Mouse (Mus musculus): Measurements from ENCODE around the gene Rps6kc1.
A peak's percentile ranks its signal among the peaks of the same experiment; 100 is the strongest.
"Not testable (repeated sequence)": the region's sequence is repeated elsewhere in the genome, so short reads cannot be mapped to it uniquely, and the experiment has no call there.

Gene Rps6kc1

DNA sequence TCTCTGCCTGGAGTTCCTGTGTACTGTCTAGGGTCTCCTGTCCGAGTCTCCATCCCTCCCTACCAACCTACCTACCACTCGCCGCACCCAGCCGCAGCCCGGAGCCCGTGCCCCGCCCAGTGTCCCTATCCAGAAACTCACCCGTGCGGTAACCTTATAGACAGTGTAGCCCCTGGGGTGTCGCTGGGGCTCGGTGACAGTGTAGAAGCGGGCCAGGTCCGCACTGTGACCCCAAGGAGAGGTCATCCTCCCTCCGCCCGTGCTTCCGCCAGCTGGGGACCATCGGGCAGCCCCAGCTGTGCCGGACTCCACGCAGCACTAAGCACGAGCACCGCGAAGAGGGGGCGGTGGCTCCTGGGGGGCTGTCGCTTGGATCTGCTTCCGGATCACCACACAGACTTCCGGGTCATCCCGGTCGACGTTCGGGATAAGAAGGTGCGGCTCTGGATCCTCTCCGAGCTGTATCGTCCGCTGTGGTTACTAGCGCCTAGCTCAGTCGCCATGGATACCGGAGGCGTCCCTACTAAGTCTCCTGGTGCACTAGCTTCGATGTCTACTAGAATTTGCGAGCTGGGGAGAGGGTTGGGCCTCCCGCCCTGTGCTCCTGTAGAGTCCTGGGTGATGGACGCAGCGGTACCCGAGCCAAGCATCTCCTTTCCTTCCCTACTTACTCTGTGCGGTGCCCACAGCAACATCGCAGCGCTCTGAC, at the start of gene Rps6kc1:
Gene Rps6kc1, minus strand, starts transcription at position 356 of the 709 bp plus-strand sequence.
- peak; percentile 46 to 59 for DNase-seq

DNA sequence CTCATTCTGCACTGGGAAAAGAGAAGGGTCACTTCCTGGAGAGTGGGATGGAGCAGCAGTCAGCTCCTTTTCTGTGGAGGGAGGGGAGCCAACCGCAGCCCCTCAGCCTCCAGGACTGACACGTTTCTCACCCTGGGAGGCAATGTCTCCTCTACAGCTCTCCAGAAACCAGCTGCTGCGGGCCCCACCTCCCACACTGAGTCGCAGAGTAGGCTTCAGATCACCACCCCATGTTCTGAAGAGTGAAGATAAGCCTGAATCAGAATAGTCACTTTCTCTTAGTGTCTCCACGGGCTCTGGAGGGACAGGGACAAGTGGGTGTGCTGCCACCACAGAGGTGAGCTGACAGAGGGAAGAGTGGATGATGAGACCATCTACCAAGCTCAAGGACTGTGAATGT, 47.3 kb upstream of the Rps6kc1 start:
- no peak for DNase-seq

DNA sequence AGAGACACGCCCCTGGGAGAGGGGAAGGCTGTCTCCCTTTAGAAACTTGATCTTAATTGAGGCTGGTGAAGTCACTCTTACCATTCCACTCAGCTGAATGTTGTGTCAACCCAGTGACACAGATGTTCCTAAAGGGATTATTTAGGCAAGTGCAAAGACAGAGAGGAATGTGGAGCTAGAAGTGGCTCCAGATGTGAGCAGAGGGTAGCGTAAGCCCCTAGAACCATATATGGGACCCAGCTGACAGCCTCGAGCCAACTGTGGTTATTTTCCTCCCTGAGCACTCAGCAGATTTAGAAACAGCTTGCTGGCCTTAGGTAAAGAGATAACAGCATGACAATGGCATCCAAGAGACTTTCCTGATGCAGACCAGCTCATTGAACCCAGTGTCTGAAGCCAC, 41.4 kb upstream of the Rps6kc1 start:
- no peak for DNase-seq

DNA sequence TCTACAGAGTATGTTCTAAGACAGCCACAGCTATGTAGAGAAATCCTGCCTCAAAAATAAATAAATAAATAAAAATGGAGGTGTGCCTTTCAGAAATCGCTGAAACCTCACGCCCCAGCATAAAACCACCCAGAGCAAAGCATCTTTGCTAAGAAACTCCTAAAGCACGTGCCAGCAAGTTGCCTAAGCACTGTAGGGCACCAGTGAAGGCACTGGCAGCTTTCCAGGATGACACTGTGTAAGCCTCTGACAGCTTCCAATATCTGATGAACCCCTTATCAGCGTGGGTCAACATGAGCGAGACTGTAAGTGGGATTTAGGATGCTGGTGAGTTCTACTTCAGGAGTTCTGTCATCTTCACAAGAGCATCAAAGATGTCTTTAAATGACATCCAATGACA, 39.4 kb upstream of the Rps6kc1 start:
- DNase-seq, result no peak

DNA sequence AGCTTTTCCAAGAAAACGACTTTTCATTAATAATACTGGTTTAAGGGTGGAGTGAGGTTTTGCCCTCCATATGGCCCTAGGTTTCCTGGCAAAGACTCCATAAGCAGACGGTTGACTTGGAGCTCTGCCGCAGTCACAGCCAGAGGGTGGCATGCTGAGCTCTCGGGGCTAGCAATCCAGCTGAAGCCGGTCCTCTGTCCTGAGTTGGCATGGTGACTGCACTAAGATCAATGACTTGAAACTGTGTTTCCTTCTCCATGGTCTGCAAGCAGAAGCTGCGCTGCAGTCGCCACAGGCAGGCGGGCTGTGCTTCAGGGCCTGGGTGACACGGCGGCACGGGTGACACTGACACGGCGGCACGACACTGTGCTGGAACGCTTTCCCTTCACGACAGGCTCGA, 37.3 kb upstream of the Rps6kc1 start:
- no peak for DNase-seq

DNA sequence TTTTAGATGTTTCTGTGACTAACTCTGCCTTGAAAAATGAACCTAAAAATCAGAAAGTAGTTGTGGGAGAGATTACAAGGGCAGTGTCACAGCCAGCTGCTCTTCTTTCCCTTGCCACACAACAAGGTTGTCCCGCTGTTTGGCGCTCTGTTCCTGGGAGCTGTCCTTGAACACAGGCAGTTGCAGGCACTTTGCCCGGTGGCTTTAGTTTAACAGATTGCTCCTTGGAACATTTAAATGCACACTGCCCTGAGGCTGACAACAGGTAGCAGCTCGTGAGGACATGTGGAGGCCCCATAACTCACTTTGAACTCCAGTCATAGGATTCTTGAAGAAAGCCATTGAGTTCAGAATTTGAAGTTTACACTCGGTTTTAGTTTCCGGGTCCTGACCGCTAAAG, 36.9 kb upstream of the Rps6kc1 start:
- no peak for DNase-seq

DNA sequence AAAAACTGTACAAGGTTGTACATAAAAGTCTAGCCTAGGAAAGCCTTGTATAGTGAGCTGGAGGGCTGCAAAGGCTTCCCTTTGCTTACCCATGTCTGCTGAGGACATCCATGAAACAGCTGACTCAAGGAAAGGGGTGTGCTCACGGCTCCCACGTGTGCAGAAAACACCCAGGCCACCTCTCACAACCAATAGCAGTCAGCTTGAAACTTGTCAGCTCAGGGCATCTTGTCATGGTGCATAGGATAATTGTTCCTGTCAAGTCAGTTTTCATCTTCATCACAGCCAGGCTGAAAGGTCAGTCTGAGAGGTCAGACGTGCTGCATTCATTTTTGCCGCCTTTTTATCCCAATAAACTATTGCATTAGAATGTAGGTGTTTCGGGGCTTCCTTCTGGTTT, 36.4 kb upstream of the Rps6kc1 start:
- DNase-seq, result no peak

DNA sequence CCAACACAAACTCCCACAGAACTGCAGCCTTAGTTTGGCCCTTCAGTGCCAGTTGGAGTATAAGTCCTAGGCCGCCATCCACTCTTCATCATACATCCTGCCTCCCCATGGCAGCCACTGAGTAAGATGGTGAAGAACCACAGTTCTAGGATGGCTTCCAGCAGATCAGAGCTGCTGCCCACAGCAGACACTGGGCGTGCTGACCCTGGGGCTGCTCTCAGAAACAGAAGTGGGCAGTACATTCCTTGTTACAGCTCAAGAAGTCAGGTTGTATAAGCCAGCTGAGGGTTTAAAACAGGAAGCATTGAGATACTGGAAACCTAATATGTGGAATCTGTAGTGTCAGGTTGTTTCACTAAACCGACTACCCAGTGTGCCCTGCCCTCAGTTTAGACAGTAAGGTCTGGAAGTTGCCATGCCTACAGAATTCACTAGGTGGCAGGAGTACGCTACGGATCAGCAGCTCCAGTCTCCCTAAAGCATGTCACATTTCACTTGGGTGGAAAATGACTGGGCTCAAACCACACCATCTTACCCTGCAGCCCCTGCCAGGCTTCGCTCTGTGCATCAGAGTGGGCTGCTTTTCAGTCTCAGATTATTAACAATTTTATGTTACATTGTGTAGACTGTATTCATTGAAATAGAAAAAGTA, 32.7 kb upstream of the Rps6kc1 start:
- peak; percentile 66 to 67 for DNase-seq

DNA sequence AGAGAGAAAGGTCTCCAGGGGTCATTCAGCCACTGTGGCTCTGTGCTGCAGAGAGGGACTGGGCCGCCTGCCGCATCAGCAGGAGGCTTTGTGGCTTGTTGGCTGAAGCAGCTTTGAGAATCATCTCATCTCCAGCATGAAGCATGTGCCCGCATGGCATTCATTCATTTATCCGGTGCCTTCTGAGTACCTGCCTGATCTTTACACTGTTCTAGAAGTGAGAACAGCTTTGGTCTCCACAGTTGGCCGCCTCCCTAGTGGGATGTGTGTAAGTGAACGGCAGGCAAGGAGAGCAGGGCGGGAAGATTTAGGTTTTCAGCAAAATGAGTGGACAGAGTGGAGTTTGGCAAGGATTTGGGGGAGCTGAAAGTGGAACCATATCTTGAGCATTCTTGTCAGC, 28.2 kb upstream of the Rps6kc1 start:
- DNase-seq, result no peak

DNA sequence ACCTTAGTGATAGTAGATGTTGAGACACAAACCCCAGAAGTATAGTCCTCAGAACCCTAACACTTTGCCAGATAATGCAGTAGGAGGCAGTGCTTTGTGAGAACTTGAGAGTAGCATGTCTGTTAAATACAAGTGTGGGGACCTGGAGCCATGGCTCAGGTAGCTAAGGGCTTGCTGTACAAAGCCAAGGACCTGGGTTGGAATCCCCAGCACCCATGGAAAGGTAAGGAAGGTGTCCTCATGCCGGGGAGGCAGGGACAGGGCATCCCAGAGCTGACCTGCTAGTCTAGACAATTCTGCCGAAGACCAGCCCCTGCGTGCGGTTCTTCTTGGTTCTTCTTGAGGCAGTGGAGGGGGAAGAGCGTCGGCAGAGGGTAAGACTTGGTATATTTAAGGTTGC, 18.6 kb upstream of the Rps6kc1 start:
- no peak for DNase-seq

DNA sequence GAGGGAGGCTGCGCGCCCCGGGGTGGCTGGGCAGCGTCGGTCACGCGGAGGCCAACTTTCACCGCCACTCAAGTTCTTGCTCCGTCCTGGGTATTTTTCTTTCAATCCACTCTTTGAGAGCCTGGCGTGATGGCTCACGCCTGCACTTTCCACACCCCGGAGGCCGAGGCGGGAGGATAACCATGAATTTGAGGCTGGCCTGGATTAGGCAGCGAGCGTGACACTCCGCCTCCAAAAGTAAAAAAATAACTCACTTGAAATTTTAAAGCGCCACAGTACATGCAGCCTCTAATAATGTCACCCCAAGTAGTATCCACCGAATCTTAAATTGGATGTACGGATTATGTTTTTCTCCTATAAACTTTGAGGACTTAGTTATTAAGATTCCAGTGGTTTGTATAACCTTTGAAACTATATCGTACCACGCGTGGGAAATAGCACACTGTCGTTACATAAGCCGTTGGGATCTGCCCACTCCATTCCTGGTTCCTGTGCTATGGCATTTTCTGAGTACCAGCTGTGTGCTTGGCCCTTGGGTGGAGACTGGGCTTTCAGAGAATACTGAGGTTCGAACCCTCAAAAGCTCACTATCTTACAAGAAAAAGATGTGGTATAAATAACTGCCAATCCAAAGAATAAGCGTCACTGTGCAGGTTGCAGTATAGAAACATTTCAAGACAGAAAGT, 17.6 kb upstream of the Rps6kc1 start:
- DNase-seq, result peak; percentile 62

DNA sequence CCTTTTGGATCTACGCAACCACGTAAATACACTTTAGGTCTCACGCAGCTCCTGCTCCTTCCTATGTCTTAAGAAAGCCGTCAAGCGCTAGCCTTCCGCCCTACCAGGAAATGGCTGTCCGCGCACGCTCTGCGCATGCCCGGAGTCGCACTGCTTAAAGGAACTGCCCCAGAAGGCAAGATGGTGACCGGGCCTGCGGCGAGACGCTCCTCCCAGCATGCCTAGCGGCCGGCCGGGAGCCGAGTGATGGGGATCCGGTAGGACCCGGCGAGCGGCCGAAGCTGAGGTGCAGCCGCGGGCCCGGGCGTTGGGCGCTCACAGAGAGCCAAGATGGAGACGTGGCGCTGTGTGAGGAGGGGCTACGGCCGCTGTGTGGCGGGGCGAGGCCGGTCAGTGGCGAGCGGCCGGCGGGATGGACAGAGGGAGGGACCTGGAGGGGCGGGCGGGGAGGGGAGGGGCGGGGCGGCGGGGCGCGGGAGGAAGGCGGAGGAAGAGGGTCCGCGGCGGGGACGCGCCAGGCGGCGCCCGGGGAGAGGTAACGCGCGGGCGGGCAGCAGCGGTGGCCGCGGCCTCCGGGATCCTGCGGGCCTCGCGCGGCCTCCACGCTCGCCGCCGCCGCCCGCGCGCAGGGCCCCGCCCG, 16.9 kb upstream of the Rps6kc1 start:
- DNase-seq, result peak; percentile 97

DNA sequence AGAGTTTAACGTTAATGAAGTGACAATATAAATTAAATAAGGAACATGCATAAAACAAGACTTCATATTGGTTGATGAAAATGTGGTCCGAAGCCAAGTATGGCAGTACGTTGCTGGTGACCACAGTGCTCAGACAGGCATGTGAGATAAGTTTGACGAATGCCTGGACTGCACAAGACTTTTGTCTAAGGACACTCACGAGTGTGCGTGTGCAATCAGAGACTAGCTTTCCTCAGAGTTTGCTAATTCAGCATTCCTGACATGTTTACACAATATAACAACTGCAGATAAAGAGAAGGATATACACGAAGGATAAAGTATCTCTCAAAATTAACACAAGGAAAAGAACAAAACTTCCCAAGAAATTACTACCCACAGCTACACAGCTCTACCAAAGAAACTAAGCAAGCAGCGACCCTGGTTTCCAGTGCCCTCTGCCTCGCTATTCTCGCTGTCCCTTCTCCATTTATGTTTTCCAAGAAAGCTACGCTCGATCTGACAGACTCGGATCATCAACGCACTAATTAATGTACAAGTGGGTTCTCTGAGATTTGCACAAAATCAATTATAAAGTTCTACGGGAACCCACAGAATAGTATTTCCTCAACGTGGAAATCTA, 16.3 kb upstream of the Rps6kc1 start:
- peak; percentile 17 to 26 for DNase-seq

DNA sequence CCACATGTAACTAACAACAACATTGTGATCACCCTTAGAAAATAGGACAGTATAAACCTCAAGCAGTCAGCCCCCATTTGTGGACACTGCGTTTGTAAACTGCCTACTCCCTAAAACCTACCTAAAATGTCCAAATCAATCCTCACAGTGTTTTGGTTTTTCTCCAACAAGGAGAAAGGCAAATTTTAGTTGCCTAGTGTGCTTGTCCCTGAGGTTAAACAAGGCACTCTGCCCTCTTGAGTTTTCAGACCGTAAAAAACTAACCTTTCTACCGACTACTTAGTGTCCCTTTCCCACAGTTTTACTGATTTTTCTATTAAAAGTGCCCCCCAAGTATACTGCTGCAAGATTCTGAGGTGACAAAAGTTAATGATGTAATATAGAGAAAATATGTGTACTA, 15.7 kb upstream of the Rps6kc1 start:
- DNase-seq, result no peak

DNA sequence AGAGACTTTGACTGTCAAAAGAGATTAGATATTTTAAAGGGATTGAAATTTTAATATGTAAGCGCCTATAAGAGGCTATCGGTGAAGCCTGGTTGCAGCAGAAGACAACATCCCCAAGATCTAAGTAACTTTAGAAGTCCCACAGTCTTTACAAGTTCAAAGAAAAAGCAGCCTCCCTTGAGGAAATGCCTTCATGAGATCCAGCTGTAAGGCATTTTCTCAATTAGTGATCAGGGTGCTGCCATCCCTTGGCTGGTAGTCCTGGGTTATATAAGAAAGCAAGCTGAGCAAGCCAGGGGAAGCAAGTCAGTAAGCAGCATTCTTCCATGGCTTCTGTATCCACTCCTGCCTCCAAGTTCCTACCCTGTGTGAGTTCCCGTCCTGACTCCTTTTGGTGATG, 13.2 kb upstream of the Rps6kc1 start, which contains the start of gene Angel2:
Gene Angel2, plus strand, starts transcription at position 301 of the 400 bp plus-strand sequence.
- not testable (repeated sequence) for DNase-seq

DNA sequence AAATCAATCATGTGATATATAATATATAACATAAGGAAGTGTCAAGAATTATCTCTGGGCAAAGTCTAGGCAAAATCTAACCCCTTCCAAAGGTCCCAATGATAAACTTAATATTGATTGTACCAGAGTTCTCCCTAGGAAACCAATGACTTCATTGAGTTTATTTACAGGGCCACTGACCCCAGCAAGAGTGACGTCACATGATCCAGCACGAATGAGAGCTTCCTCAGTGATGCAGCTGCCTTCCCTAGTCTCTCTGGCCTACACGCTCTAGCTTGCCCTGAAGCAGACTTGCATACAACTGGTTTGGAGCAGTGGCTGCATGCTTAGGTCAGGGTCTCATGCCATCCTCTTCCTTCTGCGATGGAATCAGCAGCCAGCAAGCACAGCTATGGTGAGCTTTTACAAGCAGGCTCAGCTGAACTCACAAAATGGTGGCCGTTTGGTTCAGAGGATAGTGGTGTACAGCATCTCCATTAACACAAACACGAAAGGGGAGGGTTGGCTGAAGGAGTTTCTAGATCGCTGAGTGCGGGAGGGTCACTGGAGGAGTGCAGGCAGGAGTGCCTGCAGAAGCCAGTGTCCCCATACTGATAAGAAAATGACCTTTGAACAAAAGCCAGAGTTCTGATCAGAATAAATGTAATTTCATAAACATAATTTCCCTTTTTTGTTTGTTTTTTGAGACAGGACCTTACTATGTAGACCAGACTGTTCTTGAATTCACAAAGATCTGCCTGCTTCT, 8.3 kb upstream of the Rps6kc1 start:
- no peak for DNase-seq

DNA sequence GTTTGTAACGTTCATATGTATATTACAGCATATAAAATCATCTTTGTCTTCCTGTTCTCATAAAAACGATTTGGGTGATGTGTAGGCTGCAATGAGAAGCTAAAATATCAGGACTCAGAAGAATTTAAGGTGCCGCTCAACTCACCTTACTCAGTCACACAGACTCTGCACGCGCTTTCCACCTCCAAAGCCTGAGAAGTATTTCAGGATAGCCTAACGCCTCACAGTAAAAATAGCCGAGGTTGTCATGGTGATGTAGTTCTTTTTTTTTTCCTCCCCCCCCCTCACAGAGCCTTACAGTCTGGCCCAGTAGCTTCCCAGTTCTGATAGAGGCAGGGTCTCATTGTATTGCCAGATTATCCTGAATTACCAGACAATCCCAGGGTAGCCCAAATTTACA, 7.4 kb upstream of the Rps6kc1 start:
- no peak for DNase-seq

DNA sequence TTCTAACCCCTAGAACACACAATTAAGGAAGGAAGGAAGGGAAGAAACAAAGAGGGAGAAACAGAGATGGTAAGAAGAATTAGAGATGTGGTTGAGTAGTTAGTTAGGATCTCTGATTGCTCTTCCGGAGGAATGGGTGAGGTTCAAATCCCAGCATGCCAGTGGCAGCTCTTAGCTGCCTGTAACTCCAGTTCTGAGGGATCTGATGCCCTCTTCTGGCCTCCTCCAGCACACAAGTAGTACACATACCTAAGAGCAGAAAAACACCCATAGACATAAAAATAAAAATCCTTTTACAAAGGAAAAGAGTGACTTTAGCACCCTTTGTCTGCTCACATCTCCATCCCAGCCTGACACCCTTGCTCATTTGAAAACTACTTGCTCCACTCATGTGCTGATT, 1.1 kb upstream of the Rps6kc1 start:
- no peak for DNase-seq

DNA sequence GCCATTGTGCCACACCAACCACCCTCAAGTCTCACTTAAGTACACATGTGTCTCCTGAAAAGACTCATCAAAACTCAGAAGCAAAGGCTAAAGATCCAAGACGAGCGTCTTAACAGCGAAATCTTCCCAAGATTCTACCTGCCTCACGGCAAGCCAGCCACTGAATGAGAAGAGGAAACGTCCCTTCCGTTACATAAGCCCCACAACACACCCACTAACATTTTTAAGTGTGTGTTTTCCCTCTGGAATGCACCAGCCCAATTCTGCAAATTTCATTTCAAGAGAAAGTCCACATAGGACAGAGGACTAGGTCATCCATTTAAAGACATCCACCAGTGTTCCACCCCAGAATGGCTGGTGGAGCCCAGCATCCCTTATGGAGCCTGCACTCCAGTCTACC, 734 bp downstream of the Rps6kc1 start:
- DNase-seq, result no peak

DNA sequence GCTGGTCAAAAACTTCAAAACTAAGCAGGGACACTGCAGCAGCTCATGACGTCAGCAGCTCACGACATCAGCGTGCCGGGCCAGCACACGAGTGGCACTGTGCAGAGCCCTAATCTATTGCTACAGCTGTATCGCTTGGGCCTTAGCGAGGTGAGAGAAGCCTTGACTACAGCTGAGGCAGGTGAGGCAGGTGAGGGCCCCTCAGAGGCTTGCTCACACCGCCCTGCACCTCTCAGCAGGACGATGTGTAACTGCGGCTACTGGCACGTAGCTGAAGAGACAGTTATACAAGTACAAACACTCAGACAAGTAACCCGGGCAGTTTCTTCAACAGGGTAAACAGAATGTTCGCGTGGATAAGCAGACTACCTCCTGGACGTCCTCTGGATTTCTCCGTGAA, 6.9 kb downstream of the Rps6kc1 start:
- DNase-seq, result no peak

DNA sequence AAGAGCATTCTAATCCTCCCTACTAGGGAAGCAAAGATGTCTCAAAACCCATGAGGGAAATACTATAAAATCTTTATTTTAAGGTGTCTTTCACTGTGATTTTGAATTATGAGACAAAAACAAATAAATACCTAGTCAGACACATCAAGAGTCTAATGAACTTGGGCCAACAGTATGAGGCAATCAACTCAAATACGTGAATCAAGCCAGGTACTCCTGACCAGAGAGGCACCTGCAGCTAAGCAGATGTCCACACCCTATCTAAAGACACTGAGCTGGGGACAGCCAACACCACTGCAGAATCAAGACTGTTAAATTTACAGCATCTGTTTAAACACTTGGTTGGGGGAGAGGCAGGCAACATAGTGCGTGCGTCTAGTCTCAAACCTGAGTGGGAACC, 7.4 kb downstream of the Rps6kc1 start:
- no peak for DNase-seq

DNA sequence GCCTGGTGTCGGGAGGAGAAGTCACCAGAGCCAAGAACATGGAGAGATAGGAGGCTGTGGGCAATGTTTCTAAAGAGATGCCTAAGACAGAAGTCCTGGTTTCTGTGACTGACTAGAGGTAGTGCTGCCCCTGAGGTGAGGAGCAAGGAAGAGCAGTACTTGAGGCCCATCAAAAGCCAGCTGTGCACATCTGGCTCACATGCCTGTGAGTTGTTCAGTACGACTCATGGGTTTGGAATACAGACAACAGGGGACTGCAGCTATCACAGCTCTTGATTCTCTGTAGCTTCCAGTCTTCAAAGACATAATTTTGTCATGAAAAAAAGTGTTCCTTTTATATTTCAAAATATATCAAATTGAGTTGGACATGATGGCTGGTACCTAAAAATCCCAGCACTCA, 10.5 kb downstream of the Rps6kc1 start:
- DNase-seq, result no peak

Measured in B cell, adult 2 months (primary cell).